Mouse (Mus musculus) T-helper 17 cell (primary cell): ENCODE results near the gene Taf6l.

ENCODE experiments used
- in situ Hi-C, 2 experiments: fragments of 300-600 bp; cut with MboI, MseI; formaldehyde crosslinking; loops; 1 replicate in 1 of 2; 2 replicates in 1 of 2; pipeline ENCODE4 v1.15.1; 2025; ENCODE audit warnings: high pct_unique_total_duplicates in 2 of 2

Taf6l gene

GRCm38 (mm10) chr19:8786008-8786781 is at the start of gene Taf6l:
Gene Taf6l, minus strand, starts transcription at chr19:8786417.
- in situ Hi-C loops, result no loop called here

GRCm38 (mm10) chr19:8832971-8833370 is 46.8 kb upstream of the Taf6l start:
- in situ Hi-C loops, result loop anchor here in 1 of 2 experiments (25.0 kb wide), 1 partner anchor 1029 kb away; no protein-coding TSS in a partner anchor

GRCm38 (mm10) chr19:8831262-8831661 is 45.0 kb upstream of the Taf6l start:
- in situ Hi-C loops, result loop anchor here in 1 of 2 experiments (25.0 kb wide), 1 partner anchor 1031 kb away; no protein-coding TSS in a partner anchor

GRCm38 (mm10) chr19:8830664-8831063 is 44.4 kb upstream of the Taf6l start:
- in situ Hi-C loops, result loop anchor here in 1 of 2 experiments (25.0 kb wide), 1 partner anchor 1032 kb away; no protein-coding TSS in a partner anchor

GRCm38 (mm10) chr19:8829660-8830059 is 43.4 kb upstream of the Taf6l start, which contains the start of gene AC129217.1:
Gene AC129217.1, plus strand, starts transcription at chr19:8829773.
- in situ Hi-C loops, result loop anchor here in 1 of 2 experiments (25.0 kb wide), 1 partner anchor 1033 kb away; no protein-coding TSS in a partner anchor

GRCm38 (mm10) chr19:8822696-8823095 is 36.5 kb upstream of the Taf6l start:
- in situ Hi-C loops, result loop anchor here in 1 of 2 experiments (5.0 kb wide), 1 partner anchor 75 kb away; the partner anchor contains the start of gene Ganab

- in situ Hi-C loops, result loop anchor here in 1 of 2 experiments (5.0 kb wide), 1 partner anchor 76 kb away; the partner anchor contains the start of gene Ganab
Measured at GRCm38 (mm10) chr19:8821146-8821545, 34.9 kb upstream of the Taf6l start.

GRCm38 (mm10) chr19:8820424-8820956 is 34.3 kb upstream of the Taf6l start:
- in situ Hi-C loops, result loop anchor here in 1 of 2 experiments (5.0 kb wide), 1 partner anchor 77 kb away; the partner anchor contains the start of gene Ganab

- in situ Hi-C loops, result loop anchor here (5.0 to 10.0 kb wide), 2 partner anchors 77 to 1245 kb away; partner anchors contain the start of gene Ganab (in 2 of the 2)
Measured at GRCm38 (mm10) chr19:8819596-8820423, 33.6 kb upstream of the Taf6l start, which contains the start of gene Hnrnpul2. Gene Hnrnpul2, plus strand, starts transcription at chr19:8820010.

GRCm38 (mm10) chr19:8818801-8819595 is 32.8 kb upstream of the Taf6l start, which contains the start of gene Ttc9c:
Gene Ttc9c, minus strand, starts transcription at chr19:8819333.
- in situ Hi-C loops, result loop anchor here in 1 of 2 experiments (5.0 to 10.0 kb wide), 2 partner anchors 78 to 1244 kb away; partner anchors contain the start of gene Ganab

- in situ Hi-C loops, result loop anchor here in 1 of 2 experiments (5.0 to 10.0 kb wide), 2 partner anchors 79 to 1244 kb away; partner anchors contain the start of gene Ganab
Measured at GRCm38 (mm10) chr19:8818301-8818798, 32.1 kb upstream of the Taf6l start.

GRCm38 (mm10) chr19:8817001-8817400 is 30.8 kb upstream of the Taf6l start:
- in situ Hi-C loops, result loop anchor here in 1 of 2 experiments (5.0 to 10.0 kb wide), 2 partner anchors 80 to 1242 kb away; partner anchors contain the start of gene Ganab

GRCm38 (mm10) chr19:8815812-8816211 is 29.6 kb upstream of the Taf6l start:
- in situ Hi-C loops, result loop anchor here in 1 of 2 experiments (5.0 to 10.0 kb wide), 2 partner anchors 81 to 1241 kb away; partner anchors contain the start of gene Ganab

- in situ Hi-C loops, result loop anchor here in 1 of 2 experiments (10.0 kb wide), 1 partner anchor 1322 kb away; the partner anchor contains the start of gene Rtn3
Measured at GRCm38 (mm10) chr19:8806810-8807209, 20.6 kb upstream of the Taf6l start.

GRCm38 (mm10) chr19:8803879-8804660 is 17.9 kb upstream of the Taf6l start:
- in situ Hi-C loops, result loop anchor here in 1 of 2 experiments (10.0 kb wide), 1 partner anchor 1319 kb away; the partner anchor contains the start of gene Rtn3

- in situ Hi-C loops, result loop anchor here in 1 of 2 experiments (10.0 kb wide), 1 partner anchor 1318 kb away; the partner anchor contains the start of gene Rtn3
Measured at GRCm38 (mm10) chr19:8803204-8803780, 17.1 kb upstream of the Taf6l start.

GRCm38 (mm10) chr19:8802130-8802821 is 16.1 kb upstream of the Taf6l start, which contains the start of gene Zbtb3:
Gene Zbtb3, plus strand, starts transcription at chr19:8802555.
- in situ Hi-C loops, result loop anchor here in 1 of 2 experiments (10.0 kb wide), 1 partner anchor 1317 kb away; the partner anchor contains the start of gene Rtn3
